Mouse (Mus musculus): Measurements from ENCODE around the gene Golga4.

- TF ChIP-seq POLR2A (IDR thresholded peaks at IDR 0.05; ENCODE audit: low read depth, low read length), result no peak
- TF ChIP-seq CTCF (conservative IDR thresholded peaks at IDR 0.05; ENCODE audit: insufficient read depth, insufficient read length, low read depth, low read length), result no peak
These were observed 12.0 kb upstream of the Golga4 start for GRCm38 (mm10) chr9:118494106-118494505.

Measured in kidney, adult 2 months (tissue).